Mouse (Mus musculus): ENCODE measurements around the gene Pik3cb. TPM values are rescaled to one million over a fixed set of nuclear protein-coding genes. Genes with fewer than 3 reads are reported as not detected.

Pik3cb gene
- polyA plus RNA-seq, 1 experiment from 2014 or later, result 3.1 TPM

- no peak for ATAC-seq (ENCODE audit: low FRiP score)
- Histone ChIP-seq H3K4me1 (no peaks in the 10 kb centered on the region), H3K4me3 (replicated peaks) (no peak overlapping the region), H3K27me3 (replicated peaks) (no peaks in the 10 kb centered on the region), H3K9me3 (replicated peaks) (no peaks in the 10 kb centered on the region), H3K27ac (replicated peaks) (no peak overlapping the region), H3K36me3 (no peaks in the 10 kb centered on the region), H3K4me2 (no peak overlapping the region), H3K9ac (replicated peaks) (no peak overlapping the region)
- 88% methylated on average over 4 of the region's 4 CpGs for WGBS
Measured at GRCm38 (mm10) chr9:99021751-99022150, 118.7 kb downstream of the Pik3cb start.

DNA sequence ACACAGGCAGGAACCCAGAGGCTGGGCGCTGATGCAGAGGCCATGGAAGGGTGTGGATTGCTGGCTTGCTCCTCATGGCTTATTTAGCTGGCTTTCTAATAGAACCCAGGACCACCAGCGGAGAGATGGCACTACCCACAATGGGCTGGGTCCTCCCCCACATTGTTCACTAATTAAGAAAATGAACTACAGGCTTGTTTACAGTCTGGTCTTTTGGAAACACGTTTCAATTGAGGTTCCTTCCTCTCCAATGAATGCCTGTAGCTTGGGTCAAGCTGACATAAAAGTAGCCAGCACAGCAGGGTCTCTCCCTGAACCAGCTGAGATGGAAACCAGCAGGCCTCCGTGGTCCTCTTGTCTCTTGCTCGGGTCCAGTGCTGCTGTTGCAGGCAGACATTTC, 119.3 kb downstream of the Pik3cb start:
- H3K27me3 ChIP-seq (replicated peaks), result no peaks in the 10 kb centered on the region
- no peak for ATAC-seq (ENCODE audit: low FRiP score)
- no peak overlapping the region for H3K9ac ChIP-seq (replicated peaks)
- H3K9me3 ChIP-seq (replicated peaks), result no peaks in the 10 kb centered on the region
- H3K4me1 ChIP-seq, result no peaks in the 10 kb centered on the region
- WGBS, result 11% methylated on average over 5 of the region's 5 CpGs
- H3K27ac ChIP-seq (replicated peaks), result no peak overlapping the region
- H3K4me3 ChIP-seq (replicated peaks), result no peak overlapping the region
- H3K4me2 ChIP-seq, result no peak overlapping the region
- no peaks in the 10 kb centered on the region for H3K36me3 ChIP-seq

GRCm38 (mm10) chr9:99017679-99018078, 122.7 kb downstream of the Pik3cb start:
- 87% methylated on average over 6 of the region's 6 CpGs for WGBS

DNA sequence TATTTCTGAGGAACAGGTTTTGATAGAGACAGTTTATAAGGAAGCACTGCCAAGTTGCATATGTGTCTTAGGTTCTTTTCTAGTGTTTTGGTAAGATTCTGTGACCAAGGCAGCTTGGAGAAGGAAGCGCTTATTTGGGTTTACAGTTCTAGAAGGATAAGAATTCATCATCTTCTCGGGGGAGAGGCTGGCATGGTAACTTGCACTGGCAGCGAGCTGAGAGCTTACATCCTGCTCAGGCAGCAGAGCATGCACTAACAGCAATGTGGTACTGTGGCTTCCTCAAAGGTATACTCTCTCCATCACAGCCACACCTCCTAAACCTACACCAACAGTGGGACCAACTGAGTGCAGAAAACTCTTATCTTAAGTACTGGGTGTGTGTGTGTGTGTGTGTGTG, 123.7 kb downstream of the Pik3cb start:
- no peak for ATAC-seq (ENCODE audit: low FRiP score)
- no peaks in the 10 kb centered on the region for H3K27me3 ChIP-seq (replicated peaks)
- H3K27ac ChIP-seq (replicated peaks), result no peak overlapping the region
- no peaks in the 10 kb centered on the region for H3K4me1 ChIP-seq
- 79% methylated on average over 3 of the region's 3 CpGs for WGBS
- no peaks in the 10 kb centered on the region for H3K9me3 ChIP-seq (replicated peaks)
- H3K4me2 ChIP-seq, result no peak overlapping the region
- H3K9ac ChIP-seq (replicated peaks), result no peak overlapping the region
- H3K36me3 ChIP-seq, result no peaks in the 10 kb centered on the region
- H3K4me3 ChIP-seq (replicated peaks), result no peak overlapping the region

More at GRCm38 (mm10) chr9:99017679-99018078, 122.7 kb downstream of the Pik3cb start:
- no peaks in the 10 kb centered on the region for H3K4me1 ChIP-seq
- no peak overlapping the region for H3K4me2 ChIP-seq
- H3K36me3 ChIP-seq, result no peaks in the 10 kb centered on the region
- no peaks in the 10 kb centered on the region for H3K27me3 ChIP-seq (replicated peaks)
- H3K4me3 ChIP-seq (replicated peaks), result no peak overlapping the region
- H3K9me3 ChIP-seq (replicated peaks), result no peaks in the 10 kb centered on the region
- H3K27ac ChIP-seq (replicated peaks), result no peak overlapping the region
- H3K9ac ChIP-seq (replicated peaks), result no peak overlapping the region
- no peak for ATAC-seq (ENCODE audit: low FRiP score)

DNA sequence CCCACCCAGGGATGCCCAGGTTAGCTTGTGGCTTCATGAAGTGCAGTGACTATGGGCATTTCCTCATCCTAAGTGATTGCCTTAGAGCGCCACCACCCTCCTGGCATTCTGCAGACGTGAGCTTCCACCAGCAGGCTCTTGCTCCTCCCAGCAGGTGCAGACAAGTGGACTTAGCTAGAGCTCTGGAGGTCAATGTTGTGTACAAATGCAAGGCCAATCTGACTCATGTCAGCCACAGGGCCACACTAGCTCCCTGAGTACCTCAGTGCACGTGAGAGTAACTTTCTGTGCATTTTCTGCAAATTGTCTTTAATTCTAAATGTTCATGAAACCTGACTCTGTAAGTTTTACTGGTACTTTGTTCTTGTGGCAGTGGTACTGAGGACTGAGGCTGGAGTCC, 124.1 kb downstream of the Pik3cb start:
- Histone ChIP-seq H3K4me1 (no peaks in the 10 kb centered on the region), H3K27ac (replicated peaks) (no peak overlapping the region), H3K9me3 (replicated peaks) (no peaks in the 10 kb centered on the region), H3K36me3 (no peaks in the 10 kb centered on the region), H3K9ac (replicated peaks) (no peak overlapping the region), H3K4me3 (replicated peaks) (no peak overlapping the region), H3K27me3 (replicated peaks) (no peaks in the 10 kb centered on the region), H3K4me2 (no peak overlapping the region)
- no peak for ATAC-seq (ENCODE audit: low FRiP score)
- 78% methylated on average over 3 of the region's 3 CpGs for WGBS

DNA sequence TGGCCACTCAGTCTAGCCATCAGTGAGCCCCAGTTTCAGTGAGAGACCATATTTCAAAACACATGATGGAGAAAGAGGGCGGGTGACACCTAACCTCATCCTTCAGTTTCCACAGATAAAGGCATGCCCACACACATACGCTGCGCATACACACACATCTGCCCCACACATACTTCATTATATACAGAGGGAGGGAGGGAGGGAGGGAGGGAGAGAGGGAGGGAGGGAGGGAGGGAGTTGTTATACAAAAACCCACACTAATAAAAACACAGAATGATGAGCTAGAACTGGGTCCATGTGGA, 130.6 kb downstream of the Pik3cb start:
- Histone ChIP-seq H3K9me3 (replicated peaks) (no peaks in the 10 kb centered on the region), H3K4me2 (no peak overlapping the region), H3K27me3 (replicated peaks) (no peaks in the 10 kb centered on the region), H3K4me3 (replicated peaks) (no peak overlapping the region), H3K27ac (replicated peaks) (no peak overlapping the region), H3K4me1 (no peaks in the 10 kb centered on the region), H3K9ac (replicated peaks) (no peak overlapping the region), H3K36me3 (peaks cover 12% of the 10 kb centered on the region)
- 86% methylated on average over 3 of the region's 3 CpGs for WGBS
- no peak for ATAC-seq (ENCODE audit: low FRiP score)

GRCm38 (mm10) chr9:99009069-99009897, 131.1 kb downstream of the Pik3cb start:
- WGBS, result 81% methylated on average over 12 of the region's 12 CpGs

GRCm38 (mm10) chr9:99001326-99001725, 139.1 kb downstream of the Pik3cb start:
- ATAC-seq (ENCODE audit: low FRiP score), result no peak
- Histone ChIP-seq H3K4me2 (no peak overlapping the region), H3K36me3 (peaks cover 61% of the 10 kb centered on the region)

More at GRCm38 (mm10) chr9:99009069-99009897, 131.1 kb downstream of the Pik3cb start:
- no peak for ATAC-seq (ENCODE audit: low FRiP score)
- H3K4me1 ChIP-seq, result no peaks in the 10 kb centered on the region
- H3K27ac ChIP-seq (replicated peaks), result no peak overlapping the region
- no peak overlapping the region for H3K4me2 ChIP-seq
- H3K36me3 ChIP-seq, result peaks cover 12% of the 10 kb centered on the region
- H3K9me3 ChIP-seq (replicated peaks), result no peaks in the 10 kb centered on the region
- H3K4me3 ChIP-seq (replicated peaks), result no peak overlapping the region
- no peak overlapping the region for H3K9ac ChIP-seq (replicated peaks)
- no peaks in the 10 kb centered on the region for H3K27me3 ChIP-seq (replicated peaks)

DNA sequence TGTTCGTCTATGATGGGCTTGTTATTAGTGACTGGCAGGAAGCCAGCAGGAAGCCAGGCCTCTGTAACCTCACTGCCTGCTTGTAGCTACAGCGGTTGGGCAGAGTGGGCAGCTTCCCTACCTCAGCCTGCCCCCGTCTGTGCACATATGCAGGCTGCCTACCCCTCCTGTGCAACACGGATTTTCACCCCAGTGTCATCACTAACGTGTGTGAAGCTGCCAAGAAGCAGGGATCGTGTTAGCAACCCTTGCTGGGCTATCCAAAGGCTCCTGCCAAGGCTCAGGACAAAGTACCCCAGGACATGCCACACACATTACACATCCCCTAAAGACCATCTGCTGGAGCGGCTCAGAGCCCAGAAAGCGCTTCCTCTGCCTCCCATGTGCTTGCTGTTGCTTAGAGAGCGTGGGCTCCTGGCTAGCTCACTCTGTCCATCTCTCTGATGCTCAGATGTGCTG, 140.5 kb downstream of the Pik3cb start:
- Histone ChIP-seq H3K9me3 (replicated peaks) (no peaks in the 10 kb centered on the region), H3K9ac (replicated peaks) (no peak overlapping the region), H3K27ac (replicated peaks) (no peak overlapping the region), H3K4me2 (no peak overlapping the region), H3K36me3 (peaks cover 51% of the 10 kb centered on the region), H3K4me1 (no peaks in the 10 kb centered on the region), H3K27me3 (replicated peaks) (no peaks in the 10 kb centered on the region), H3K4me3 (replicated peaks) (no peak overlapping the region)
- 74% methylated on average over 9 of the region's 9 CpGs for WGBS
- no peak for ATAC-seq (ENCODE audit: low FRiP score)

More at GRCm38 (mm10) chr9:99001326-99001725, 139.1 kb downstream of the Pik3cb start:
- Histone ChIP-seq H3K27ac (replicated peaks) (no peak overlapping the region), H3K4me3 (replicated peaks) (no peak overlapping the region), H3K27me3 (replicated peaks) (no peaks in the 10 kb centered on the region), H3K9me3 (replicated peaks) (no peaks in the 10 kb centered on the region), H3K4me1 (no peaks in the 10 kb centered on the region), H3K9ac (replicated peaks) (no peak overlapping the region)
- 95% methylated on average over 6 of the region's 6 CpGs for WGBS

DNA sequence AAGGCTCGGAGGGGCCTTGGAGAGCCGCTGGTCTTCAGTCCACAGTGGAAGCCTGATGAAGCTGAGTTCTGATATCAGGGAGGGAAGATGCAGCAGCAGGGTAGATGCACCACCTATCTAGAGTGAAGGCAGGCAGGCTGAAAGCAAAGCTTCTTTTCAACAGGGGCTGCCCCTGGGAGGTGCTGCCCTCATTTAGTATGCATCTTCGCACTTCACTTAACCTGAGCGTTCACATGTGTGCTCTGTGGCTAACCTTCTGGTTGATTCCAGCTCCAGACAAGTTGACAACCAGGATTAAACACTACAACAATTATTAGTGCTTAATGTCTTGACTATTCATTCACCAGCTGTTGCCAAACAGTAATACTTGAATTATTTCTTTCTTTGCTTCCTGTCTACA, 146.3 kb downstream of the Pik3cb start:
- Histone ChIP-seq H3K36me3 (peaks cover 23% of the 10 kb centered on the region), H3K9me3 (replicated peaks) (no peaks in the 10 kb centered on the region), H3K4me2 (no peak overlapping the region), H3K4me3 (replicated peaks) (no peak overlapping the region), H3K27ac (replicated peaks) (0 out of 2 replicates have a peak overlapping the region, but pooled peaks have one; percentile 18), H3K4me1 (0 out of 2 replicates have a peak, but pooled peaks cover 5% of the 10 kb centered on the region), H3K9ac (replicated peaks) (no peak overlapping the region), H3K27me3 (replicated peaks) (no peaks in the 10 kb centered on the region)
- no peak for ATAC-seq (ENCODE audit: low FRiP score)
- 86% methylated on average over 4 of the region's 4 CpGs for WGBS

- no peak for ATAC-seq (ENCODE audit: low FRiP score)
- peak overlapping the region; percentile 80 for H3K27ac ChIP-seq (replicated peaks)
- H3K4me3 ChIP-seq (replicated peaks), result peak overlapping the region; percentile 91
- H3K4me2 ChIP-seq, result peak overlapping the region; percentile 73
- no peaks in the 10 kb centered on the region for H3K36me3 ChIP-seq
- H3K27me3 ChIP-seq (replicated peaks), result 0 out of 2 replicates have a peak, but pooled peaks cover 3% of the 10 kb centered on the region
- peak overlapping the region; percentile 80 for H3K9ac ChIP-seq (replicated peaks)
- WGBS, result 47% methylated on average over 9 of the region's 9 CpGs
- peaks cover 20% of the 10 kb centered on the region for H3K4me1 ChIP-seq
- H3K9me3 ChIP-seq (replicated peaks), result no peaks in the 10 kb centered on the region
Measured at GRCm38 (mm10) chr9:98987131-98987530, 153.3 kb downstream of the Pik3cb start.
